Mouse (Mus musculus): ENCODE measurements at regions not wholly inside any gene's neighbourhood (a gene's known extent, or its start where the extent isn't known, plus 50 kb on each side); places are given as distances from the start of the nearest gene placed in this dataset.

DNA sequence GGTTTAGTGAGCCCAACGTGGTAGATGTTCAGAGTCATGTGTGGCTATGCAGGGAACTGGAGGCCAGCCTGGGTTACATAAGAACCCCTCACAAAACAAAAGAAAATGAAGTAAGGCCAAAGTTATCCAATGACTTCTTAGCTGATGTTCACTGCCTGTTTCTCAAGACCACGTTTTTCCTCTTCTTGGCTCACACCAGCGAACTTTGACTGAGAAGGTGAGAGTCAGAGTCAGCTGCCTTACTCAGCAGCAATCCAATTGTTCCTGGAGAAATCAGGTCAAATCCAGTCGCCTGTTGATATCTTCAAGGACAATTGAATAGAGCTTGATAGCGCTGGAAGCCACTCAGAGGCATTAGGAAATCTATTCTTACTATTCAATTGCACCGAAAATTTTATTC, 142.0 kb upstream of the Mast4 start:
- DNase-seq (ENCODE audit: low read depth, low spot score) = no peak

DNA sequence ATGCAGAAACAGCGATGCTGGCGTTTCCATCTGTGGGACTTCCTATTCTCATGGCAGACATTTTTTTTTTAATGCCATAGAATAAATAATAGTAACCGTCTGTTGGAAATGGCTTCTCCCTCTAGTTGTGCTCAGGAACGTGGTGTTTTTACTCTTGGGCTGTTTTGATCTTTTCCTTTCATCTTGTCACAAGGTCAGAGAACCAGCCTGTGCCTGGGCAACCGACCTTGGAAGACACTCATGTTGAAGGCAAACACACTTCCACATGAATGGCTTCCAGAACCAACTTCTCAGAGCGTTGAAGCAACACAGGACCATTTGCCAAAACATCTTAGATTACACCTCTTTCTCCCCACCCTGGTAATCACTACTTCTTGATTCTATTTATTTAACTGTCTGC, 137.9 kb upstream of the Mast4 start:
- no peak for DNase-seq (ENCODE audit: low read depth, low spot score)

DNA sequence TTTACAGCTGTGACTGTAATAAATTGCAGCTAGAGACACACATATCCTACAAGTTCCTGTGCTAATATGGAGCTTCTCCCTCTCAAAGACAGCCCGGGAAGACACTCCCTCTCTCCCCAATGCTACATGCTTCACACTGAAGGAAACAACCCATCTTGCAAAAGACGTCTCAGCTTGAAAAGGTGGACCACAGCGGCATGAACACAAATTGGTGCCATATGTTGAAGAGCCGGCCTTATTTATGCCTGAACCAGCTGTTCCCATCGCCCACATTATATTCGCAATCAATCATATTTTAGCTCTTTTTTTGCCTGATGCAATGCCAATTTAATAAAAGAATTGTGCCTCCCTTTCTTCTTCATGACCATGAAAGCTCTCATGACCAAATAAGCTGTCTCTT, 135.8 kb upstream of the Mast4 start:
- DNase-seq (ENCODE audit: low read depth, low spot score) = no peak

DNA sequence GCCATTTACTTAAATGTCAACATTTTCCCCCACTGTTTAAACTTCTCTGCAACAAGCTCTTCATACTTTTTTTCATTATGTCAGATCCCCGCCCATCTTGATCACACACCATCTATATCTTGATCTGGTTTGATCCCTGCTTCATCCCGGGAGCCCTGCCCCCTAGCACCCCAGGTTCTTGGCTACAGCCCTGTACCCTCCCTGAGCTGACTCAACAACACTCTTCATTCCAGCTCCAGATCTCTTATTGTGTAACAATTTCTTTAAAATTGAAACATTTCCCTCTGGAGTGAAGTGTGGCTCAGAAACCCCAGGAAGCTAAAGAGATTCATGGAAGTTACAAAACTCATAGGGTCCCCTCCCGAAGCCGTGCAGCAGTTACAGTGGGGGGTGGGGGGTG, 126.2 kb upstream of the Mast4 start:
- no peak for DNase-seq (ENCODE audit: low read depth, low spot score)

DNA sequence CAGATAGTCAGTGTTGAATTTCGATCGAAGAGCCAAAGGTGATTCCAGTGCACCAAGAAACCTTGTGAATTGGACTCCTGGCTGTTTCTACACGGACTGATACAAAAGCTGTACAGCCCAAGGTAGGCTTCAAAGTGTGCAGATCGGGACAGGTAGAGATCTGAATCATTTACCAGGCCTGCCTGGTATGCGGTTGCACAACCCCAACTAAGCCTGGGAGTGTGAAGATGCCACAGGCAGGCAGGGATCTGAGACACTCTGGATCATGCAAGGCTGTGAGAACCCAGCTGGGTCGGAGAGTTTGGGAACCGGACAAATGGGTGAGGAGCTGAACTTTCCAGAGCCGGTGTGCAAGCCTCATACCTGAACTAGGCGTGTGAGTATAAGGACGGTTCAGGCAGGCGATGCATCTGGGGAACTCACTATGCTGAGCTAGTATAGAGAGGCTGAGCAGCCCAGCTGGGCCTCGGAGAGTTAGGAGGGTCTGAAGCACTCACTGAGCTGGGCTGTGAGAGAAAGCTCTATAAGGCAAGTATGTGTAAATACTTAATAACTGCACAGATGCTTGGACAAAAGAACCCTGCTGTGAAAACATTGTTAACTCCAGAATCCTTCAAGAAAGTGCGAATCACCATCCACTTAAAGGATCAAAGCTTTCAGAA, 125.3 kb upstream of the Mast4 start:
- no peak for DNase-seq (ENCODE audit: low read depth, low spot score)

DNA sequence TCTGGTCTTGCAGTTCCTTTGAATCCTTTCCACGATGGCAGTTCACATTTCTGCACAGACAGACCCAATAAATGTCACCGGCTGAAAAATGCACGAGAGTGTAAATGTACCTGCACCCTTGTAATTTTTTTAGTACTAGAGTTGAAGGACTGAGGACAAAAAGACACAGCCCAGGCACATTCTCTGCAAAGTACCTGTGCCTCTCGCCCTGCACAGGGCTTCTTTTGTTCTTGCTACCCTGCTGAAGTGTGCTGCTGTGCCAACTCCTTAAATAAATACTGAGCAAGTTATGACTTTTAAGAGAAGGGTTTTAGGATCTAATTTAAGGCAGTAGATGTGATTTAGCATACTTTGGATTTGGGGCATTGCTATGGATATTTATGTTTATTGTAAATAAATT, 118.5 kb upstream of the Mast4 start:
- DNase-seq (ENCODE audit: low read depth, low spot score) = no peak

DNA sequence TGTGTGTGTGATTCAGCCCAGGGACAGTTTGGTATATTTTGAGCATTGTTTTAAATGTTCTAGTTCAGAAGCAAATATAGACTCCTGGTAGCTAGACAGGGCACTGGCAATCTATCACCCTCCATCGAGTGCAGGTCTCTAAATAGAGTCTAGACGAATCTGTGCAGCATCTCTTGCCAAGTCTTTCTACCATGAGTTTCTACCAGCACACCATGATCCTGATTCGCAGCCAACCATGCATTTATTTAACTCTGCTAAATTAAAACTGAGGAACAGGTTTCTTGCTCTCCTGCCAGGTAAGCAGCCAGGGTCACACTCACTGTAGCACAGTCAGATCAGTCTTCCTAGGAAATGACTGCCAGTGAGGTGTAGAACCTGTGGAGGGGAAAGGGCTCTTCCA, 96.3 kb upstream of the Mast4 start:
- no peak for DNase-seq (ENCODE audit: low read depth, low spot score)

DNA sequence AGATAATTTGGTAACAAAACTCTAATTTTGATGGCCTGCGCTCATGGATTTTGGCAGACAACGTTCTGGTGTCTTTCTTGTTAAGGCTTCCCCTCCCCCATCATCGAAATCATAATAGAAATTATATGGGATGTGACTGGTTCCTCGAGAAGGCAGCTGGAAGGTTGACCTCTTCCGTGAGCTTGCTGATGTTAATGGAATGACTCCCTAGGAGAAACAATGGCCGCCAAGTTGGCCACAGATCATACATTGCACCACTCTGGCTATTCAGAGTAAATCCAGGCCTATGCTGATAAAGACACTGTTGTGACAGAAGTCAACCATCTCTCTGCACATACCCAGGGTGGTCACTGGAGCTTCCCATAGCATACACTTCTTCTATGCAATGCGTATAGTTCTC, 89.7 kb upstream of the Mast4 start:
- DNase-seq (ENCODE audit: low read depth, low spot score) = no peak

DNA sequence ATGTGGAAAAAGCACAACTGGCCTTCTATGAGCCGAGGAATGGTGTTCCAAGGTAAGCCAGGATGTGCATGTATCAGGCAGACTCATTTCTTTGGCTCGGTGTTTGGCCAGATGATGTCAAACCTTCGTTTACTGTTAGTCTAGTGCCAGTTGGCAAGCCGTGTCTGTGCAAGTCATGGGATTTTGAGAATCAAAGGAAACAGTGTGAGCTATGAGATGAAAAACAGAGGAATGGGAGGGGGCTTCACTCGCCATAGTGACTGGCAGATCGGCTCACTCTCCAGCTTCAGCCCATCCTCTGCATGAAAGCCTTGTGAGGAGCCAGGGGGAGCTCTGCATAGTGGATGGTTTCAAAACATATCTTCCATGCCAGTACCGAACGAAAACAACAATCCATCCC, 89.1 kb upstream of the Mast4 start:
- DNase-seq (ENCODE audit: low read depth, low spot score) = no peak

DNA sequence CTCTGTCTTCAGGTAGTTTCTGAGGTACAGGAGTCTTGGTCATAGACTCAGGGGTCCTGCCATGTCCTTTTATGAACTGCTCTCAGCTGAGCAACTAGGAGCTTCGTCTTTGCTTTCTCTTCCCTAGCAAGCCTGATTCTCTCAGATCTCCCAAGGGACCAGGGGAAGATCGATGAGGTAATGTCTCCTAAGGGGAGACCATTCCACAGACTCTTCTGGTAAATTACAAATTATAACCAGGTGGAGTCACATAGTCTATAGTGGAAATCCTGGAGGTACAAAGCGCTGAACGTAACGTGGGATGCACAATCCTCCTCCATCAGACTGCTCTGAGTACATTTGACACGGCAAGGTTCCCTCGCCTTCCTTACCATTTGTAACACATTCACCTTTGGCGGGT, 88.7 kb upstream of the Mast4 start:
- no peak for DNase-seq (ENCODE audit: low read depth, low spot score)

DNA sequence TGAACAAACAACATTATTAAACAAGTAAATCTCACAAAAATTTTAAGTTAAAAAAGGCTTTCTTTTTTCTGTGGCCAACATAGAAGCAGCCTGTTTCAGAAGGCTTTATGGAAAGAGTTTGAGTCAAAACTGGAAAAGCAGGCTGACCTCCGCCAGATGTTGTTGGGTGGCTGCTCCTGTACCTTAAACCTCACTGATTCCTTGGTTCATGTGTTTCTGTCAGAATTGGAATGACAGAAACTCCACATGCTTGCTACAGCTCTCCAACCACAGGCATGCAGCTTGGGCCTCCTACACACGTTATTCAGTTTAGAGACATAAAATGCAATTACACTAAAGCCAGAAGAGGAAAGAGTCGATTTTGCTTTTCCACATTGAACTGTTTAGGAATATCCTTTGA, 84.8 kb upstream of the Mast4 start:
- no peak for DNase-seq (ENCODE audit: low read depth, low spot score)

DNA sequence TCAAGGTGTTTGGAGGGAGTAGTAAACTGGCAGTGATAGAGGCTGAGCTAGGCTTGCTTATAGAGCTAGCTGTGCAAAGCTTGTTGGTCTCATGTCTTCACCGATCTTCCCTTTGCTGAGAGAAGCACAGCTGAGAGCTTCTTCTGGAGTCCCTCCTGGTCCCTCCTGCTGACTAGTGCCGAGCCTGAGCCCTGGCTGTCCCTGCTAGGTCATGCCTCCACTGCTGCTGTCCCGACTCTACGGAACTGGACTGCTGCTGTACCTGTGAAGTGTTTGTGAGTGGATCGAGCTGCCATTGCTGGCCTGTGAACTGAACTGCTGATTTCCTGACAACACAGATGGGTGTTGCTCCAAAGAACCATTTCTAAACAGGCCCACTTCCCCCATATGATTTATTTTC, 83.0 kb upstream of the Mast4 start:
- no peak for DNase-seq (ENCODE audit: low read depth, low spot score)

DNA sequence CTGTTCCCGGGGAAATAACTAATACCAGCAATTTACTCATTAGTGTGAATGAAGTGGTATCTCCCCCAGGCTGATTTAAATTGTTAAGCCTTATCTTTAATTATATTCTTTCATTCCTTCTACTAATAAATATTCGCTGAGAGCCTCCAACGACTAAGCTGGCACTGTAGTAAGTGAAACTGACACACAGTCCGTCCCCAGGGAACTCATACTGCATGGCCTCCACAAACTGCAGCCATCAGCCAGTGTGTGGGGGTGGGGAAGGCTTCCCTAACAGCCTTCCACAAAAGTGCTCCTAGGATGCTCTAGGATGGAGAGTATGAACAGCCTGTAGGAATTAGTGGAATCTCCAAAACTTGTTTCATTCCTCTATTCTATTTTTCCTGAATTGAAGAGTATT, 81.0 kb upstream of the Mast4 start:
- DNase-seq (ENCODE audit: low read depth, low spot score) = no peak

DNA sequence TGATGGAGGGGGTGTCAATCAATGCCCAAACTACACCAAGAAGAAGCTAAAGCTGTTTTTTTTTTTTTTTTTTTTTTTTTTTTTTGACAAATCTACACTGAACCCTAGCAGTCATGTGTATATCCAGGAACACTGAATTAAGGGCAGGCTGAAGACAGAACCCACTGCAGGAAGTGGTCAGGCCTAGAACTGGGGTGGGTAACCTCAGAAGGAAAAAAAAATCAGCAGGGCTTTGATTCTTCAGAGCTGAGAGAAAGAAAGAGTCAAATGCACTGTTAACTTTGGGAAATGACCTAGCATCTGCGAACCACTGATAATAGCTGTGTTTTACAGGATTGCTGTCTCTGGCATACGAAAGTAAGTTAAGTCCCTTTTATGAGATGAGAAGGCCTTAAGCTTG, 78.3 kb upstream of the Mast4 start:
- DNase-seq (ENCODE audit: low read depth, low spot score) = no peak

DNA sequence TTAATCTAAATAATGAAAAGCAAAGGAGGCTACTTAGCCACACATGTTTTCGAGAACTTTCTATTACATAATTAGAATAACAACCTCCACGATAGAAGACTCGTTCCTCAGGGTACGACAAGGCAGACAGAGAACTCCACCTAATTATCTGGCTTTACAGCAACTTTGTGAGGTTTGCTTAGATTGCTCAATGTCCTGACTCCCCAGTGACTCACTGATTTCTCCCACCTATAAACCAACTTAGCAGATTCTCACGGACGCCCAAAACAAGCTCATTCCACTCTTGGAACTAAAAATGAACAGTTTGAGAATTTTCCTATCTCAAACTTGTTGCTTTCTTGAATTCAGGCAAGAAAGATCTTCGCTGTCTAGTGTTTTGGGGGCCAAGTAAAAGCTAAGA, 75.0 kb upstream of the Mast4 start:
- no peak for DNase-seq (ENCODE audit: low read depth, low spot score)

DNA sequence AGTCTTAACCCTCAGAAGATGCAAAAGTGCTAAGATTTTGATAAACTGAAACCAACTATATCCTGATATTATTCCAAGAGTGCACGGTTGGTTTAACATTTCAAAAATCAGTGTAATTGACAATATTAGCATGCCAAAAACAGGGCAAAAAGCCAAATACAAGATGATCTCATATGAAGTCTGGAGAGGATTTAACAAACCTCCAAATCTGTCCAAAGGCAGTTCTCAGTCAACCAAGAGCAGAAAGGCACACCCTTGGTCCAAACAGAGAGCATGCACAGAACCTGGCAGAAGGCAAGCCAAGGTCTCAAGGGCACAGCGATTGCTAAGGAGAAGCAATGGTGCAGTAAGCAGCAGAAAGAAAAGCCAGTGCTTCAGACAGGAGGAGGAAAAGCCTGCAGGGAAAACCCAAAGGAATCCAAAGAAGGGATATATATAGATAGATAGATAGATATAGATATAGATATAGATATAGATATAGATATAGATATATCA, 62.3 kb upstream of the Mast4 start:
- DNase-seq (ENCODE audit: low read depth, low spot score) = no peak

DNA sequence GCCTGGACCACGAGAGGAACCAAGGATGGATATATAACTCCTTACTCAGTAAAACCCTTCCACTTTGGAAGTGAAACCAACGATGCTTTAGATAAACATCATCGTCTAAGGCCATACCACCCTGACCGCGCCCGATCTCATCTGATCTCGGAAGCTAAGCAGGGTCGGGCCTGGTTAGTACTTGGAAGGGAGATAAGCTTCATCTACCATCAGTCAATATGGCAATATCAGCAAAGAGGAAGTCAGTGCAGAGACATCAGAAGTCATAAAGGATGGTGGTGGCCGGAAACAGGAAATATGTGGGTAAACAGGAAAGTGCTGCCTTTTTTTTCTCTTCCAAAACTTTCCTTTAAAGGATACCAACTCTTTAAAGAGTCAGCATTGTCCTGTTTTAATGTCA, 61.8 kb upstream of the Mast4 start:
- DNase-seq (ENCODE audit: low read depth, low spot score) = no peak

DNA sequence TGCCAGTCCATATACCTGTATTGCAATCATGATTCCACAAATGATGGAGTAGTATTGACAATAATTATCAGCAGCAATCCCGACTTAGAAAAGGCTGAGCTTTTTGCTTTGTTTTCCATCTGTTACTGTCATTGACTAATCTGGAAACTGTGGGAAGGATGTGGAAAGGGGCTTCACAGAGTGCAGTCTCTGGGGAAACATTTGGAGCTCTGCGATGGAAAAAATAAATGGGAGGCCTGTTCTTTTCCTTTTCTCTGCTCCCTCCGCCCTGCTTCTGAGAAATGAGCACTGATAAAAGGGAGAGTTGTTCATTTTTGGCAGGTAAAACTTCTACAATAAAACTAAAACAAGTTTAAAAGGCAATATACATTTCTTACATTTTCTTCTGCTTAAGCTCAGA, 58.3 kb upstream of the Mast4 start:
- DNase-seq (ENCODE audit: low read depth, low spot score) = no peak

DNA sequence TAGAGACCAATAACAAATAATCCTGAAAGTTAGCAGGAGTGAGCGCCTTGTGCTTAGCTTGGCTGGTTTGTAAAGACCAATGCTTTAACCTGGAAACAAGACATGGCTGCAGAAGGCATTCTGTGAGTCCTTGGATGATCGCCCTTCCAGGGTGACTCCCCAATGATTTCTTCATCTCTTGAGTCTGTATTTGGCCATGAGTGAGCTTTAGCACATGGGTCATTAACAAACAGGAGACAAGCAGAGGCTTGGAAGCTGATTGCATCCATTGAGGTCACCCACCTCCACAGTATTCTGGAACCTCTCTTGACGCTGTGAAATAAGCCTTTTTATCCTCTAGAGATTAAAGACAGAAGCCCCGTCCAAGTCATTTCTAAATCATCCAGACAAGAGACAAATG, 57.1 kb upstream of the Mast4 start:
- DNase-seq (ENCODE audit: low read depth, low spot score) = no peak

DNA sequence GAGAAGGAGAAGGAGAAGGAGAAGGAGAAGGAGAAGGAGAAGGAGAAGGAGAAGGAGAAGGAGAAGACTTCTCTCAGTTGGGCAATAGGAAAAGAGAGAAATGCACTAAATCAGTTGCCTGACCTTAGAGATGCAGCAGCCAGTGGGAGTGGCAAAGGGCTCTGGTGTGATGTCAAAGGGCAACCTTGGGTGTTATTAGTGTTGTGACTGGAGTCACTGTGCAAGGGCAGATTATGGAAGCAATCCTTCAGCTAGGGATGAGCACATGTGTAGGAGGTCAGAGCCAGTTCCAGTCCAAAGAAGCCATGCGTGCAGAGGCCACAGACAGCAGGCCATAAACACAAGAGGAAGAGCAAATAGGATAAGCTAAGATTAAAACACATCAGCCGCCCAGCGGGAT, 56.7 kb upstream of the Mast4 start:
- DNase-seq (ENCODE audit: low read depth, low spot score) = no peak

DNA sequence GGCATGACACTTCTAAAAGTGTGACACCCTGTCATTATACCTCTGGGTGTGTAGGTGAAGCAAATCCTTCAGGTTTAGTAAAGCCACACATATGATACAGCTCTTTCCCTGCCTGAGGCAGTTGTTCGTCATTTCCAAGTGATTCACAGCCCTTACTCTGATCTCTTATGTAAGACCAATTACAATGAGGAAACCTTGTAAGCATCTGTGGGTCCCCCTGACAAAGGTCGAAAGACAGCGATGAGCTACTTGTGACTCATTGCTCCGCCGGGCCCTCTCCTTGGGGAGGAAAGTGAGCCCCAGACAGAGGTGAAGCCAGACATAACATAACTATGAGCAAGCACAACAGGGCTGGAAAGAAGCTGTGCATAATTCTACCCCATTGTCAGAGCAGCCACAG, 52.7 kb upstream of the Mast4 start:
- no peak for DNase-seq (ENCODE audit: low read depth, low spot score)

Measured in retina, adult 2 months (tissue).